Comparison of ENCODE assay signal across 8 mouse cellular contexts in genomic region chr1:20889677-20890403, GRCm38 (mm10). TPM values are rescaled to one million over a fixed set of nuclear protein-coding genes. Genes with fewer than 3 reads are reported as not detected.
A peak's percentile ranks its signal among the peaks of the same experiment; 100 is the strongest.
DNase-seq lines count a peak whose midpoint lies in the region; ATAC-seq and TF ChIP-seq lines count a peak whose summit lies in the region.

No protein-coding gene starts in this region.

- 27% methylated on average over 16 of the region's 16 CpGs for WGBS in limb, embryonic 10.5 days
- WGBS in small intestine, adult 2 months: 37% methylated on average over 16 of the region's 16 CpGs

- peak; percentile 8; the same call in 1 of the 2 replicates for ATAC-seq in cerebellum, adult (ENCODE audit: insufficient number of reproducible peaks, low FRiP score, low TSS enrichment)
- ATAC-seq in megakaryocyte, adult 5-6 weeks (ENCODE audit: poor library complexity, severe bottlenecking): no peak

- no peak for TF ChIP-seq CTCF in small intestine, adult 2 months (IDR thresholded peaks at IDR 0.05; ENCODE audit: extremely low read depth, insufficient read length, insufficient replicate concordance, low read depth, low read length)

- no peak for TF ChIP-seq POLR2A in small intestine, adult 2 months (IDR thresholded peaks at IDR 0.05; ENCODE audit: low read depth, low read length)

- no peaks in the 10 kb centered on the region for H3K36me3 ChIP-seq in megakaryocyte, embryonic 14.5 days (replicated peaks; ENCODE audit: low read length)
- H3K36me3 ChIP-seq in limb, embryonic 10.5 days: no peaks in the 10 kb centered on the region
- H3K36me3 ChIP-seq in small intestine, adult 2 months (ENCODE audit: control insufficient read depth, insufficient read depth, low read length): no peaks in the 10 kb centered on the region

- H3K4me1 ChIP-seq in megakaryocyte, embryonic 14.5 days: peaks cover 24% of the 10 kb centered on the region
- peaks cover 17% of the 10 kb centered on the region for H3K4me1 ChIP-seq in limb, embryonic 10.5 days
- no peaks in the 10 kb centered on the region; the same call in 1 of the 2 replicates for H3K4me1 ChIP-seq in small intestine, adult 2 months (ENCODE audit: control insufficient read depth, insufficient read depth, insufficient read length, low read length)

- H3K27me3 ChIP-seq in megakaryocyte, embryonic 14.5 days (replicated peaks): peaks cover 10% of the 10 kb centered on the region
- H3K27me3 ChIP-seq in limb, embryonic 10.5 days (ENCODE audit: low read depth, poor library complexity, severe bottlenecking): peaks cover 20% of the 10 kb centered on the region
- H3K27me3 ChIP-seq in small intestine, adult 2 months (ENCODE audit: control insufficient read depth, insufficient read depth, low read length): no peaks in the 10 kb centered on the region

- peak overlapping the region; percentile 95 for H3K4me3 ChIP-seq in megakaryocyte, embryonic 14.5 days (replicated peaks)
- H3K4me3 ChIP-seq in limb, embryonic 10.5 days: peak overlapping the region; percentile 73
- peak overlapping the region; percentile 69 for H3K4me3 ChIP-seq in small intestine, adult 2 months (ENCODE audit: low read depth, low read length)

- H3K27ac ChIP-seq in limb, embryonic 10.5 days: peak overlapping the region; percentile 80
- no peak overlapping the region for H3K27ac ChIP-seq in small intestine, adult 2 months (ENCODE audit: insufficient read depth, low read depth, low read length)

- no peaks in the 10 kb centered on the region for H3K9me3 ChIP-seq in megakaryocyte, embryonic 14.5 days
- no peaks in the 10 kb centered on the region for H3K9me3 ChIP-seq in limb, embryonic 10.5 days (replicated peaks)

- DNase-seq in cerebellum, adult 8-10 months: no peak
- no peak for DNase-seq in limb, embryonic 10.5 days (ENCODE audit: low spot score)
- no peak for DNase-seq in thymus, postnatal 14 days
- no peak for DNase-seq in T-cell, adult 2 months (ENCODE audit: low spot score)

RNA-seq across cellular contexts. Expression of gene Paqr8, which starts 0.6 kb away (rescaled TPM):
- polyA plus RNA-seq in megakaryocyte, embryonic 14.5 days (2012; ENCODE audit: insufficient read depth, low replicate concordance): 0.20 and 1.4 TPM in 2 replicates
- 0.71 and 1.7 TPM in 2 replicates for total RNA-seq in megakaryocyte, adult 5-6 weeks (2015)
- 0.84 and 1.1 TPM in 2 replicates for total RNA-seq in megakaryocyte, adult 5-6 weeks (2017)
- polyA plus RNA-seq in limb, embryonic 10.5 days (2016; fragmentation: Nextera tagmentation; extraction: Ambion mirVana): 2.6 and 3.7 TPM in 2 replicates
- polyA plus RNA-seq in small intestine, adult 2 months (2012; rRNA removed): 5.6 and 19.4 TPM in 2 replicates
